Mouse (Mus musculus): Measurements from ENCODE around the gene Pank1. TPM values are rescaled to one million over a fixed set of nuclear protein-coding genes. Genes with fewer than 3 reads are reported as not detected.

Gene Pank1
- total RNA-seq, 1 experiment: 6.9 TPM

DNA sequence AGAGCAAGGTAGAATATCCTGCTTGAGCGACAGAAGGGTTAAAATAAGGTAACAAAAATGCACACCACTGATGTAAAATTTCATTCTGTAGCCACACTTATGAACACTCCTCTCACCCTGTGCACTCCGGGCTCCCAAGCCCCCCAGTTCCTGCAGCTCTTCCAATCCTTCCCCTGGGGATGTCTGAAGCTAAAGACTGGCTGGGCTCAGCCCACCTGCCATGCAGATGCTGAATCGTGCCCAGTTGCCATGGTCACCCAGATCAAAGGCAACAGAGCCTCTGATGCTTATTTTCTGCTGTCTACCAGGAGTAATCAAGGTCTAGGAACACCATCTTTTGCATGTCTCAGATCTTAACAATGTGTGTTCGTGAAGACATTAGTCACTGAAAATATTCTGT lies 64.6 kb downstream of the Pank1 start:
- Histone ChIP-seq H3K4me3 (ENCODE audit: insufficient read depth in 1 of 2, low read depth in 1 of 2, low read length in 2 of 2, poor library complexity in 1 of 2, severe bottlenecking in 1 of 2) (no peak overlapping the region), H3K9me3 (ENCODE audit: control insufficient read depth, insufficient read depth, low read depth, low read length) (no peaks in the 10 kb centered on the region), H3K4me1 (ENCODE audit: control insufficient read depth in 2 of 2, insufficient read depth in 2 of 2, low read length in 2 of 2, poor library complexity in 1 of 2) (no peaks in the 10 kb centered on the region), H3K36me3 (ENCODE audit: control insufficient read depth, insufficient read depth, low read length, poor library complexity, severe bottlenecking) (no peaks in the 10 kb centered on the region), H3K9ac (ENCODE audit: insufficient read depth, low read depth, low read length, poor library complexity, severe bottlenecking) (no peak overlapping the region), H3K27ac (ENCODE audit: insufficient read depth, low read depth, low read length, poor library complexity, severe bottlenecking) (no peak overlapping the region)
- no peak for DNase-seq (ENCODE audit: low read depth, low spot score)
- in situ Hi-C loops (cut with MboI; ENCODE audit: low sequenced_read_pairs in 2 of 2, unreplicated experiment in 2 of 2): no loop called here
- TF ChIP-seq HCFC1 (IDR thresholded peaks at IDR 0.05; ENCODE audit: borderline replicate concordance, insufficient read depth, low read length): no peak

DNA sequence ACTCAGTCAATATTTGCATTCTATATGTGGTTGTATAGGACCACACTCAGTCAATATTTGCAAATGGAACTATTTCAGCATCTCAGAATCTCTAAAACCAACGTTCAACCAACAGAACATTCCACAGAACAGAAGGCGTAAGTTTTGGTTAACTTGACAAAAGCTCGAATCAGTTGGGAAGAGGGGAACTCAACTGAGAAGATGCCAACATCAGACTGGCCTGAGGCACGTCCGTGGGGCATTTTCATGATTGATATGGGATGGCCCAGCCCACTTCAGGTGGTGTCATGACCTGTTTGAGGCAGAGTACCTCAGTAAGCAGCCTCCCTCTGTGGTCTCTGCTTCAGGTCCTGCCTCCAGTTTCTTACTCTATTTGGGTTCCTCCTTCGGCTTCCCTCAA lies 65.3 kb downstream of the Pank1 start:
- Histone ChIP-seq H3K4me3 (ENCODE audit: insufficient read depth in 1 of 2, low read depth in 1 of 2, low read length in 2 of 2, poor library complexity in 1 of 2, severe bottlenecking in 1 of 2) (no peak overlapping the region), H3K9ac (ENCODE audit: insufficient read depth, low read depth, low read length, poor library complexity, severe bottlenecking) (no peak overlapping the region), H3K9me3 (ENCODE audit: control insufficient read depth, insufficient read depth, low read depth, low read length) (no peaks in the 10 kb centered on the region), H3K27ac (ENCODE audit: insufficient read depth, low read depth, low read length, poor library complexity, severe bottlenecking) (no peak overlapping the region), H3K36me3 (ENCODE audit: control insufficient read depth, insufficient read depth, low read length, poor library complexity, severe bottlenecking) (no peaks in the 10 kb centered on the region), H3K4me1 (ENCODE audit: control insufficient read depth in 2 of 2, insufficient read depth in 2 of 2, low read length in 2 of 2, poor library complexity in 1 of 2) (no peaks in the 10 kb centered on the region)
- in situ Hi-C loops (cut with MboI; ENCODE audit: low sequenced_read_pairs in 2 of 2, unreplicated experiment in 2 of 2): no loop called here
- TF ChIP-seq CHD2 (IDR thresholded peaks at IDR 0.05; ENCODE audit: low read depth, low read length) (no peak), ZC3H11A (IDR thresholded peaks at IDR 0.05; ENCODE audit: borderline replicate concordance, low read depth, low read length) (no peak), MAFK (IDR thresholded peaks at IDR 0.05; ENCODE audit: insufficient read depth, low read depth, low read length) (no peak), HCFC1 (IDR thresholded peaks at IDR 0.05; ENCODE audit: borderline replicate concordance, insufficient read depth, low read length) (no peak), ZNF384 (IDR thresholded peaks at IDR 0.05; ENCODE audit: low read depth, low read length) (no peak)
- DNase-seq (ENCODE audit: low read depth, low spot score): no peak

DNA sequence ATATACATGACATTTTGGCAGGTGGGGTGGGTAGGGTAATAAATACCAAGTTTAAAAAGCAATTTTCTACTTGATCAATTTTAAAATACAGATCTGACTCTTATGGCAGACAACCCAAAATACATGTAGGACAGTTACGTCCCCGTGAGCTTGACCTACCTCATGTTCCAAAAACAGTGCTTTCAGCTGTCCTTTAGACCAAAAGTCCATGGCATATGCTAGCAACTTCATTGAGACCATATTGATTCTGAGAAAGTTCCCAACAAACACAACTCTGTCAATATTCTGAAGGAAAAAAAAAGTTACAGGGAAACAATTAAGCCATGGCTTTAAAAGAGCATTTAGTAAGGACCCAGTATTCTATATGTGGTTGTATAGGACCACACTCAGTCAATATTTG lies 65.7 kb downstream of the Pank1 start:
- no peaks in the 10 kb centered on the region for H3K4me1 ChIP-seq (ENCODE audit: control insufficient read depth in 2 of 2, insufficient read depth in 2 of 2, low read length in 2 of 2, poor library complexity in 1 of 2)
- H3K4me3 ChIP-seq (ENCODE audit: insufficient read depth in 1 of 2, low read depth in 1 of 2, low read length in 2 of 2, poor library complexity in 1 of 2, severe bottlenecking in 1 of 2): no peak overlapping the region
- in situ Hi-C loops (cut with MboI; ENCODE audit: low sequenced_read_pairs in 2 of 2, unreplicated experiment in 2 of 2): no loop called here
- no peak for TF ChIP-seq MAFK (IDR thresholded peaks at IDR 0.05; ENCODE audit: insufficient read depth, low read depth, low read length)
- no peak for TF ChIP-seq ZC3H11A (IDR thresholded peaks at IDR 0.05; ENCODE audit: borderline replicate concordance, low read depth, low read length)
- no peak for TF ChIP-seq ZNF384 (IDR thresholded peaks at IDR 0.05; ENCODE audit: low read depth, low read length)
- TF ChIP-seq HCFC1 (IDR thresholded peaks at IDR 0.05; ENCODE audit: borderline replicate concordance, insufficient read depth, low read length): no peak
- no peak for TF ChIP-seq CHD2 (IDR thresholded peaks at IDR 0.05; ENCODE audit: low read depth, low read length)
- DNase-seq (ENCODE audit: low read depth, low spot score): no peak
- no peaks in the 10 kb centered on the region for H3K36me3 ChIP-seq (ENCODE audit: control insufficient read depth, insufficient read depth, low read length, poor library complexity, severe bottlenecking)
- H3K9me3 ChIP-seq (ENCODE audit: control insufficient read depth, insufficient read depth, low read depth, low read length): no peaks in the 10 kb centered on the region
- no peak overlapping the region for H3K9ac ChIP-seq (ENCODE audit: insufficient read depth, low read depth, low read length, poor library complexity, severe bottlenecking)
- no peak overlapping the region for H3K27ac ChIP-seq (ENCODE audit: insufficient read depth, low read depth, low read length, poor library complexity, severe bottlenecking)

DNA sequence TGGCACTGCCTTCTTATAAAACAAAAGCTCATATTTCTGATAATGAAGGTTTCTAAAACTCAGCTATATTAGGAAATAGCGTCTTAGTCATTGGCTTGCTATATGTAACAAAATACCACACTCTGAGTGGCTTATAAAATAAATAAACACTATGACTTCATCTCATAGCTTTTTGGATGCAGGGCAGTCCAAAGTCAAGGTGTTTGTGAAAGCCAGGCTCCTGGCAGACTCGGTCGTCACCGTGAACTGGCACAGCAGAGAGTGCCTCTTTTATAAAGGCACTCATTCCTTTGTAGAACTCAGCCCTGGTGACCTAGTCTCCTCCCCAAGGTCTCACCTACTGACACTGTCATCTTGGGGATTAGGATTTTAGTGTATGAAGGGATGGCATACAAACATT lies 66.5 kb downstream of the Pank1 start:
- no peaks in the 10 kb centered on the region for H3K36me3 ChIP-seq (ENCODE audit: control insufficient read depth, insufficient read depth, low read length, poor library complexity, severe bottlenecking)
- no peak overlapping the region for H3K4me3 ChIP-seq (ENCODE audit: insufficient read depth in 1 of 2, low read depth in 1 of 2, low read length in 2 of 2, poor library complexity in 1 of 2, severe bottlenecking in 1 of 2)
- TF ChIP-seq CHD2 (IDR thresholded peaks at IDR 0.05; ENCODE audit: low read depth, low read length) (no peak), HCFC1 (IDR thresholded peaks at IDR 0.05; ENCODE audit: borderline replicate concordance, insufficient read depth, low read length) (no peak), ZC3H11A (IDR thresholded peaks at IDR 0.05; ENCODE audit: borderline replicate concordance, low read depth, low read length) (no peak), MAFK (IDR thresholded peaks at IDR 0.05; ENCODE audit: insufficient read depth, low read depth, low read length) (no peak), ZNF384 (IDR thresholded peaks at IDR 0.05; ENCODE audit: low read depth, low read length) (no peak)
- in situ Hi-C loops (cut with MboI; ENCODE audit: low sequenced_read_pairs in 2 of 2, unreplicated experiment in 2 of 2): no loop called here
- H3K9ac ChIP-seq (ENCODE audit: insufficient read depth, low read depth, low read length, poor library complexity, severe bottlenecking): no peak overlapping the region
- H3K9me3 ChIP-seq (ENCODE audit: control insufficient read depth, insufficient read depth, low read depth, low read length): no peaks in the 10 kb centered on the region
- H3K4me1 ChIP-seq (ENCODE audit: control insufficient read depth in 2 of 2, insufficient read depth in 2 of 2, low read length in 2 of 2, poor library complexity in 1 of 2): no peaks in the 10 kb centered on the region
- H3K27ac ChIP-seq (ENCODE audit: insufficient read depth, low read depth, low read length, poor library complexity, severe bottlenecking): no peak overlapping the region
- no peak for DNase-seq (ENCODE audit: low read depth, low spot score)

DNA sequence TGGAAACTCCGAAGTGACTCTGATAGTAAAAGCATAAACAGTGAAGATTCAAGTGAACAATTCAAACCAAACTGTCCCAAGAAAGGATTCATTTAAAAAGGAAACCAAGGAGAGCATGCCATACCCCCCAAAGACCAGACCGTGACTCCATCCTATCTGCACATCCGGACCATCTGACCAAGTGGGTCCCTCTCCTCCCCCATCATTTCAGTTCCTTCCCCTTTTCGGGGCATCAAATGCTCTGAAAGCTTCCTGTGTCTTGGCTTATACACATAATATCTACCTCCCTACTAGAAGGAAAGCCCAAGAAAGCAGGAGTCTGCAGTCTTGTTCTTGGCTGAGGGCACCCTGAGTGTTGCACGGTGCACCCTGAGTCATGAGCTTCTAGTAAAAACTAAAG lies 72.1 kb downstream of the Pank1 start:
- no peaks in the 10 kb centered on the region for H3K36me3 ChIP-seq (ENCODE audit: control insufficient read depth, insufficient read depth, low read length, poor library complexity, severe bottlenecking)
- H3K9ac ChIP-seq (ENCODE audit: insufficient read depth, low read depth, low read length, poor library complexity, severe bottlenecking): no peak overlapping the region
- no peak overlapping the region for H3K27ac ChIP-seq (ENCODE audit: insufficient read depth, low read depth, low read length, poor library complexity, severe bottlenecking)
- no peak overlapping the region for H3K4me3 ChIP-seq (ENCODE audit: insufficient read depth in 1 of 2, low read depth in 1 of 2, low read length in 2 of 2, poor library complexity in 1 of 2, severe bottlenecking in 1 of 2)
- no peaks in the 10 kb centered on the region for H3K4me1 ChIP-seq (ENCODE audit: control insufficient read depth in 2 of 2, insufficient read depth in 2 of 2, low read length in 2 of 2, poor library complexity in 1 of 2)
- in situ Hi-C loops (cut with MboI; ENCODE audit: low sequenced_read_pairs in 2 of 2, unreplicated experiment in 2 of 2): no loop called here
- no peaks in the 10 kb centered on the region for H3K9me3 ChIP-seq (ENCODE audit: control insufficient read depth, insufficient read depth, low read depth, low read length)
- no peak for TF ChIP-seq MAFK (IDR thresholded peaks at IDR 0.05; ENCODE audit: insufficient read depth, low read depth, low read length)
- no peak for TF ChIP-seq CHD2 (IDR thresholded peaks at IDR 0.05; ENCODE audit: low read depth, low read length)
- TF ChIP-seq ZC3H11A (IDR thresholded peaks at IDR 0.05; ENCODE audit: borderline replicate concordance, low read depth, low read length): no peak
- TF ChIP-seq HCFC1 (IDR thresholded peaks at IDR 0.05; ENCODE audit: borderline replicate concordance, insufficient read depth, low read length): no peak
- no peak for TF ChIP-seq ZNF384 (IDR thresholded peaks at IDR 0.05; ENCODE audit: low read depth, low read length)
- no peak for DNase-seq (ENCODE audit: low read depth, low spot score)
